In genomic region chr15:67412394-67412793, GRCm38 (mm10) we compare ENCODE assay signal across 16 mouse cellular contexts.
"Had no signal": no experiment of that assay in that cellular context is flagged by ENCODE, and none has a peak within 500 bp of the region (broad histone marks: within the 10 kb centered on the region; RNA-seq: fewer than 3 reads in every experiment).

No protein-coding gene starts in this region.

- H3K4me3 ChIP-seq: neural tube, embryonic 13.5 days; neural tube, embryonic 15.5 days; stomach, embryonic 15.5 days had no signal

- H3K4me1 ChIP-seq: neural tube, embryonic 13.5 days; neural tube, embryonic 15.5 days; stomach, embryonic 15.5 days had no signal

- DNase-seq: retina, postnatal 1 day; right cerebral cortex, adult 18-20 months; right cerebral cortex, postnatal 14 days; right cerebral cortex, postnatal 25 days; right cerebral cortex, postnatal 4 days; spleen, adult 18-20 months; thymus, adult 18-20 months; thymus, adult 2 months; thymus, postnatal 14 days; thymus, postnatal 25 days; thymus, postnatal 36 days; thymus, postnatal 4 days had no signal

- H3K9ac ChIP-seq: neural tube, embryonic 13.5 days; neural tube, embryonic 15.5 days; stomach, embryonic 15.5 days had no signal

- H3K9me3 ChIP-seq: neural tube, embryonic 13.5 days; neural tube, embryonic 15.5 days; stomach, embryonic 15.5 days had no signal

- H3K27ac ChIP-seq: neural tube, embryonic 13.5 days; neural tube, embryonic 15.5 days; stomach, embryonic 15.5 days; stomach, postnatal 0 days had no signal

- H3K4me2 ChIP-seq: neural tube, embryonic 13.5 days; neural tube, embryonic 15.5 days; stomach, embryonic 15.5 days had no signal

- H3K27me3 ChIP-seq: neural tube, embryonic 13.5 days; neural tube, embryonic 15.5 days; stomach, embryonic 15.5 days had no signal

- H3K36me3 ChIP-seq: neural tube, embryonic 13.5 days; neural tube, embryonic 15.5 days; stomach, embryonic 15.5 days had no signal
